18 mouse cellular contexts compared by ENCODE assay signal in genomic region chr16:76471081-76471480, GRCm38 (mm10).
DNase-seq lines count a peak whose midpoint lies in the region; ATAC-seq lines count a peak whose summit lies in the region.
"Had no signal": no experiment of that assay in that cellular context is flagged by ENCODE, and none has a peak within 500 bp of the region (broad histone marks: within the 10 kb centered on the region; RNA-seq: fewer than 3 reads in every experiment).

No protein-coding gene starts in this region.

- no peaks in the 10 kb centered on the region for H3K9me3 ChIP-seq in kidney, embryonic 16.5 days (ENCODE audit: low read length)
- H3K9me3 ChIP-seq: embryonic facial prominence, embryonic 12.5 days; forebrain, embryonic 13.5 days; heart, embryonic 12.5 days; hindbrain, embryonic 15.5 days had no signal

- no peak for ATAC-seq in kidney, embryonic 16.5 days (ENCODE audit: low FRiP score, low TSS enrichment)
- ATAC-seq: forebrain, embryonic 13.5 days; forebrain, postnatal 0 days; intestine, embryonic 16.5 days had no signal

- no peaks in the 10 kb centered on the region for H3K36me3 ChIP-seq in kidney, embryonic 16.5 days (ENCODE audit: insufficient read depth, low read length)
- H3K36me3 ChIP-seq: embryonic facial prominence, embryonic 12.5 days; heart, embryonic 12.5 days; hindbrain, embryonic 15.5 days had no signal

- H3K9ac ChIP-seq in kidney, embryonic 16.5 days (replicated peaks; ENCODE audit: low read length): no peak overlapping the region
- H3K9ac ChIP-seq: embryonic facial prominence, embryonic 12.5 days; forebrain, embryonic 13.5 days; forebrain, postnatal 0 days; heart, embryonic 12.5 days; hindbrain, embryonic 15.5 days had no signal

- H3K4me3 ChIP-seq in kidney, embryonic 16.5 days (ENCODE audit: low read length): no peak overlapping the region
- H3K4me3 ChIP-seq: embryonic facial prominence, embryonic 12.5 days; forebrain, embryonic 13.5 days; heart, embryonic 12.5 days; hindbrain, embryonic 15.5 days had no signal

- H3K4me1 ChIP-seq in kidney, embryonic 16.5 days (ENCODE audit: insufficient read depth, low read length): no peaks in the 10 kb centered on the region
- H3K4me1 ChIP-seq: embryonic facial prominence, embryonic 12.5 days; forebrain, embryonic 13.5 days; heart, embryonic 12.5 days; hindbrain, embryonic 15.5 days had no signal

- peak; percentile 16 to 69 for DNase-seq in adrenal gland, adult (ENCODE audit: inconsistent age in 2 of 2, low spot score in 1 of 2)
- no peak for DNase-seq in adrenal gland, postnatal 4 days (ENCODE audit: low spot score in 2 of 2)
- peak; percentile 61 for DNase-seq in kidney, adult 9 months
- peak; percentile 15 for DNase-seq in fibroblast of lung, adult 2 months (ENCODE audit: low read depth)
- DNase-seq in heart, postnatal 36 days: no peak
- no peak for DNase-seq in embryo, embryonic 9.5 days (ENCODE audit: extremely low spot score)
- DNase-seq: adrenal gland, postnatal 25 days; cerebellum, adult 2 months; cerebellum, postnatal 10 days; embryo, embryonic 11 days; forebrain, postnatal 0 days; gastrocnemius, postnatal 14 days had no signal

- 40% methylated on average over 3 of the region's 3 CpGs for WGBS in kidney, embryonic 16.5 days

- H3K4me2 ChIP-seq in kidney, embryonic 16.5 days (replicated peaks; ENCODE audit: low read depth, low read length): no peak overlapping the region
- H3K4me2 ChIP-seq: embryonic facial prominence, embryonic 12.5 days; forebrain, embryonic 13.5 days; heart, embryonic 12.5 days; hindbrain, embryonic 15.5 days had no signal

- H3K27ac ChIP-seq in kidney, embryonic 16.5 days (ENCODE audit: low read length): no peak overlapping the region
- H3K27ac ChIP-seq: embryonic facial prominence, embryonic 12.5 days; forebrain, embryonic 13.5 days; hindbrain, embryonic 15.5 days had no signal

- no peaks in the 10 kb centered on the region for H3K27me3 ChIP-seq in kidney, embryonic 16.5 days (ENCODE audit: insufficient read depth, low read length)
- H3K27me3 ChIP-seq: embryonic facial prominence, embryonic 12.5 days; forebrain, embryonic 13.5 days; heart, embryonic 12.5 days; hindbrain, embryonic 15.5 days had no signal

- intact Hi-C loops in heart, postnatal 36 days (cut with DNase I): no loop called here

Comparison
In these comparisons a context has a peak if more than half of its experiments do, and no peak if none do; other contexts are left out.
1. DNase-seq: peak in adrenal gland, adult (2 of 2), kidney, adult 9 months (single experiment) and fibroblast of lung, adult 2 months (single experiment); none in adrenal gland, postnatal 4 days (0 of 2), heart, postnatal 36 days (0 of 2) and embryo, embryonic 9.5 days (single experiment).